Mouse (Mus musculus) hindbrain, embryonic 14.5 days (tissue): ENCODE results near the gene Stat5b. TPM values are rescaled to one million over a fixed set of nuclear protein-coding genes. Genes with fewer than 3 reads are reported as not detected.

Experiments used
- polyA plus RNA-seq: library from polyadenylated mRNA; unstranded; fragments of >200 nt; fragmentation: Nextera tagmentation; extraction: Ambion mirVana; gene quantifications from 2 replicates; pipeline ENCODE4 v1.2.1, GENCODE M21; 2014

Gene Stat5b
- polyA plus RNA-seq, 1 experiment from 2014 or later = 19.0 TPM

Other genes with a start within 250 kb of the Stat5b start
- 103 TPM in 2 replicates for gene Nkiras2, start 231.5 kb downstream of the Stat5b start, polyA plus RNA-seq
- 91.0 and 91.6 TPM in 2 replicates for gene Dnajc7, start 230.6 kb downstream of the Stat5b start, polyA plus RNA-seq
- 0.20 and 0.31 TPM in 2 replicates for gene Zfp385c, start 158.3 kb downstream of the Stat5b start, polyA plus RNA-seq
- 0.85 and 1.7 TPM in 2 replicates for gene Dhx58, start 146.5 kb downstream of the Stat5b start, polyA plus RNA-seq
- 57.8 and 64.1 TPM in 2 replicates for gene Kat2a, start 138.3 kb downstream of the Stat5b start, polyA plus RNA-seq
- gene Hspb9, start 136.9 kb downstream of the Stat5b start, polyA plus RNA-seq = not detected in 2 replicates
- 80.5 and 105 TPM in 2 replicates for gene Rab5c, start 112.5 kb downstream of the Stat5b start, polyA plus RNA-seq
- 7.6 and 8.8 TPM in 2 replicates for gene Kcnh4, start 90.8 kb downstream of the Stat5b start, polyA plus RNA-seq
- gene Hcrt, start 87.8 kb downstream of the Stat5b start, polyA plus RNA-seq = 0.78 TPM in 1 of 2 replicates, not detected in the other
- 2.7 and 4.4 TPM in 2 replicates for gene Ghdc, start 79.8 kb downstream of the Stat5b start, polyA plus RNA-seq
- gene Stat5a, start 8.6 kb upstream of the Stat5b start, polyA plus RNA-seq = 1.4 and 1.7 TPM in 2 replicates
- gene Stat3, start 88.8 kb upstream of the Stat5b start, polyA plus RNA-seq = 49.1 and 50.6 TPM in 2 replicates
- 20.1 and 21.1 TPM in 2 replicates for gene Cavin1, start 120.2 kb upstream of the Stat5b start, polyA plus RNA-seq
- gene Atp6v0a1, start 158.7 kb upstream of the Stat5b start, polyA plus RNA-seq = 143 and 152 TPM in 2 replicates
- gene Naglu, start 219.3 kb upstream of the Stat5b start, polyA plus RNA-seq = 10.2 and 11.3 TPM in 2 replicates
- 0.31 TPM in 1 of 2 replicates, not detected in the other for gene Hsd17b1, start 227.7 kb upstream of the Stat5b start, polyA plus RNA-seq
- 37.2 and 45.3 TPM in 2 replicates for gene Coasy, start 231.8 kb upstream of the Stat5b start, polyA plus RNA-seq
- 84.0 and 86.6 TPM in 2 replicates for gene Mlx, start 236.6 kb upstream of the Stat5b start, polyA plus RNA-seq
- 16.4 and 20.7 TPM in 2 replicates for gene Psmc3ip, start 244.7 kb upstream of the Stat5b start, polyA plus RNA-seq